Mouse (Mus musculus) B cell, adult 67 days (primary cell): ENCODE data around the gene Dact1. TPM values are rescaled to one million over a fixed set of nuclear protein-coding genes. Genes with fewer than 3 reads are reported as not detected.

Experiments used
- total RNA-seq, 2 experiments: library from RNA; stranded (reverse); gene quantifications; 4 replicates each; pipeline ENCODE4 v1.2.4; 2023

Dact1 gene
- total RNA-seq, result under 1 TPM; 0.15 to 0.21 TPM

DNA sequence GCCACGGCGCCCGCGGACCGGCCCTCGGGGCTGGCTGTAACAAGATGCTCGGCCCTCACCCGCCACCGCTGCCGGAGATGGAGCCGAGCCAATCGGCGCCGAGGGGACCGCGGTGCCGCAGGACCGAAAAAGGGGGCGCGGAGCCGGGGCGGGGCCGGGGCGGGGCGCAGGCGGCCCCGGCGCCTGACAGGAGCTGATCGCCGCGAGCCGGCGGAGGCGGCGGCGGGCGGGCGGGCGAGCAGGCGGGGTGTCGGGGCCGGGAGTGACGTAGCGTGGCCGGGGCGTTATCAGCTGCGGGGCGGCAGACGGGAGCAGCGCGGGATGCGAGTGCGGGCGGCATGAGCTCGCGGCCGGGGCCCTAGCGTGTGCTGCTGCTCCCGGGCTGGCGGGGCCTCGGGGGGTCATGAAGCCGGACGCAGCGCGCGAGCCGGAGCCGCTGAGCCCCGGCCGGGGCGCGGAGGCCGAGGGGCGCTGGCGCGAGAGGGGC, at the start of gene Dact1:
Gene Dact1, plus strand, starts transcription at position 304 of the 487 bp plus-strand sequence.

Other genes with a start within 250 kb of the Dact1 start
- gene Tomm20l, start 198.5 kb upstream of the Dact1 start, total RNA-seq, result not detected
- 10 to 100 TPM; 29.5 to 40.6 TPM for gene Timm9, start 173.2 kb upstream of the Dact1 start, total RNA-seq
- gene 2700049A03Rik, start 173.0 kb upstream of the Dact1 start, total RNA-seq, result 10 to 100 TPM; 14.2 to 15.1 TPM